Mouse (Mus musculus) liver, adult 2 months (tissue): ENCODE measurements around the gene Pa2g4.

Source experiments
- CTCF ChIP-seq: fragments of 200-500 bp; IDR thresholded peaks from 2 replicates; pipeline ENCODE4 v1.5.1; 2011; ENCODE audit warnings: low read depth, low read length, control low read depth
- POLR2A ChIP-seq: fragments of 200-500 bp; IDR thresholded peaks from 2 replicates; pipeline ENCODE4 v1.6.1; 2011; ENCODE audit warnings: low read length, control low read depth; ENCODE audit not compliant: insufficient read depth; ENCODE audit errors: extremely low read depth

DNA sequence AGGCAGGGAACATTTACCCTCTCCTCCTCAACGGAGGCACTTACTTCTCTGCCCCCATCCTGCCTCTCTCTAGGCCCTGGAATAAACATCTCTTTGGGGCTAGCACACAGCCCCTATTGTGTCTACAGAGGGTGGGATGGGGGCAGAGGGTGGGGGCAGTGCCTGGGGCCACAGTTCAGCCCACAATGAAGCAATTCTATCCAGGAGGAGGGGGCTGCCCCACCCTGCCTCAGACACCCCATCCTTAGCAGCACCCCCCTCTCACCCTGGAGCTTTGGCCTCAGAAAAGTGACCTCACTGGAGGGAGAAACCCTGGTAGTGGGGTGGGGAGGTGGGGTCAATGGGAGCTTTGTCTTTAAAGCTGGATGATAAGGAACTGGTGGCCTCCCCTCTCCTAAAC lies 20.8 kb upstream of the Pa2g4 start:
- TF ChIP-seq POLR2A (no peak), CTCF (no peak)
